Mouse (Mus musculus): ENCODE results near the gene Bub1.

Gene Bub1

GRCm38 (mm10) chr2:127775013-127775412 is 56.7 kb downstream of the Bub1 start:
- DNase-seq (ENCODE audit: extremely low spot score, low read depth, low spot score), result no peak

GRCm38 (mm10) chr2:127774578-127774941 is 57.1 kb downstream of the Bub1 start:
- DNase-seq (ENCODE audit: extremely low spot score, low read depth, low spot score), result no peak

DNA sequence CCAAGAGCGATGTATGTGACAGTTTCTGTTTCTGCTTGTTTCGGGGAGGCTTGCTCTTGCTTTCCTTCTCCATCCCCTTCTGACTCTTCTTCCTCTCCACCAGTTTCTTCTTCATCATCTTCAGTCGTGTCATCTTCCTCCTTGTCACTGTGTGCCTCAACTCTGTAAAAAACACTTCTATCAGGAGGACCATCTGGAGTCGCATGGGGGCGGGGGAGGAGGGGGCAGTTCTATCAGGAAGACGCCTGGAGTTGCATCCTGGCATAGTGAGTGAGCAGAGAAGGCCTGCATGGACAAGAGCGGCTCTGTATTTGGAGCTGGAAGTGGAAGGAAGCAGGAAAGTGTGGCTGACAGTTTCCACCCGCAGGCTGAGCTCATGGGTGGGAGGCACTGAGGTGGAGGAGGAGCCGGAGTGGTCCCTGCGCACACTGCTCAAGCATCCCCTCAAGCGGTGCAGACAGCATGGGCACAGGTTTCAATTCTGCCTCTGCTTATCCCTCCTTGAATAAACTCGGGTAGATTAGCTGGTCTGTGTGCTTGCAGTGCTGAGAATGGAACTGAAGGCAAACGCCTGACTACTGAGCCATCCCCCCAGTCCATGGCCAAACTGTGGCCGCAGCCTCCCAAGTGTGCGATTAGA is 57.6 kb downstream of the Bub1 start:
- no peak for DNase-seq (ENCODE audit: extremely low spot score, low read depth, low spot score)

DNA sequence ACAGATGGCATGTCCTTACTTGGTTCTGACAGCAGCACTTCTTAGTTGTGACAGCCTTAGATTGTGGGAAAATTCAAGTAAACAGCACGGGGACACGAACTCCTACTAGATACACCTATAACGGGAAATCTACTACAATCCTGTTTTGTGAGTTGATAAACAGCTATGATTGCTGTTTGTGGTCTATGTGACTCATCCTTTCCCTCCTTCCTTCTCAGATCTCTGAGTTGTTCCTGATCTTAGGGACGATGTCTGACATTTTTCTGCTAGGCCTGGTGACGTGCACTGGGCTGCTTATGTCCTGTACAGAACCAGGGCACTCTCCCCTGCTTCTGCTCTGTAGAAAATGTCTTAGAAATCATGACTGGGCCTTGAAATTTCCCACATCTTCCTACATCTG is 70.1 kb downstream of the Bub1 start:
- no peak for DNase-seq (ENCODE audit: extremely low spot score, low read depth, low spot score)

DNA sequence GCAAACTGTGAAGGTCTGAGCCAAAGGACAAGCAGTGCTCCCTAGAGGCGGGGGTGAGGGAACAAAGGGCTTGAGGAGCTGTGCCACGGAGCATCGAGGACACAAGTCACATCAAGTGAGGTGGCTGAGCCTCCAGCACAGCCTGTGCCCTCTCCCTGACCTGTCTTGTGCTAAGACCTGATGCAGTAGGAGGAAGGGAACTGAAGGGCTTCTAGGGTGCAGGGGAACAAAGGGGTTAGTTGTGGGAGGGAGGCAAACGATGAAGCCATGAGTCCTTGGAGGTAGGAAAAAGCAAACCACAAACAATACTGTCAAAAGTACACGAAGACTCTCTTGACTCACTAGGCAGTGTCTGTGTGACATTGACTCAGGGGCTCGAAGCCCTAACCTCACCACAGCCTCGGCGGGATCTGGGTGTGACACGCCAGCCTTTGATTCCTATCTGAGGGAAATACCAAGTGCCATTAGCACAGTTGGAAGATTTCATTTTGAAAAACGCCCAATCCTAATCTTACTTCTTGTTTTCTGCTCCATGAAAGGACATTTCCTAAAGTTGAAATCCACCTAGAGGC is 71.2 kb downstream of the Bub1 start:
- no peak for DNase-seq (ENCODE audit: extremely low spot score, low read depth, low spot score)

GRCm38 (mm10) chr2:127760014-127760413 is 71.7 kb downstream of the Bub1 start:
- no peak for DNase-seq (ENCODE audit: extremely low spot score, low read depth, low spot score)

DNA sequence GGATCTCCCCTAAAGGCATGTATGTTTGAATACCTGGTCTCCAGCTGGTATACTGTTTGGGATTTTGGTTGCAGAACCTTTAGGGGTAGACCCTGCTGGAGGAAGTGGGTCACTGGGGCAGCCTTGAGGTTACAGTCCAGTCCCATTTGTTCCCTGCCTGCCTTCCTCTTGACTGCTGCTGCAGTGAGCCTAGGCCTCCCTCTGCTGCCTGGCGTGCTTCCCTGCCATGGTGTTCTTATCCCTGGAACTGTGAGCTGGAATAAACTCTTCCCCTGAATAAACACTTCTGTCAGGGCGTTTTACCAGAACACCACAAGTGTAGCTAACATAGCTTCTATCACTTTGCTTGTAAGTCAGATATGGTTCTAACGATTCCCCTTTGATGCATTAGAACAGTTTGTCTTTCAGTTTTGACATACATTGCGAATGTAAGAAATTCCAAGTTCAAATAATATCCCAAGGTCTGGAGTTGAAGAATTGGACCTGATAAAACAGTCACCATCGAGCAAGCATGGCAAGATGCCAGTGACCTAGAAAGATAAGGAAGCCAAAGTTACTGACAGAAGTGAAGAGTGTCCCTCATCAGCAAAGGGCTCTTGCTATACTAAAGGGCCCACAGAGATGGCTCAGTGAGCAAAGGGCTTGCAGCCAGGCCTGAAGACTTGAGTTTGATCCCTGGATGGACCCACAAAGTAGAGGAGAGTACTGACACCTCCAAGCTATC is 72.3 kb downstream of the Bub1 start:
- no peak for DNase-seq (ENCODE audit: extremely low spot score, low read depth, low spot score)

DNA sequence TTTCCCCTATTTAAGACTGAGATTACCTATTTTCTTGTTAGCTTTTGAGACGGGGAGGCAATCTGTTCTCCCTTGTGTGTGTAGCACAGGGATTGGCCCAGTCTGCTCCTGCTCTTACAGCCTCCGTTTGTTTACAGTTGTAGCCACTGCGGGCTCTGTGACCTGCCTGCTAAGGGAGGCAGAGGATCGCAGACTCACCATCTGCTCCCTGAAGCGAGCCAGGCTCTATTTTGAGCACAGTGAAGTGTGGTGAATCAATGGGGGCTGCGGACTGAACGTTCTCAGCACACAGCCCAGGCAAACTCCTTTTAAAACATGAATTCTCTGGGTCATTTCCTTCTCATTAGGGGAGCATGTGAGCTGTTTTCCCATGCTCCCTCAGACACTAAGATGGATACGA is 74.5 kb downstream of the Bub1 start:
- no peak for DNase-seq (ENCODE audit: extremely low spot score, low read depth, low spot score)

- no peak for DNase-seq (ENCODE audit: extremely low spot score, low read depth, low spot score)
Measured at GRCm38 (mm10) chr2:127754113-127754512, 77.6 kb downstream of the Bub1 start.

DNA sequence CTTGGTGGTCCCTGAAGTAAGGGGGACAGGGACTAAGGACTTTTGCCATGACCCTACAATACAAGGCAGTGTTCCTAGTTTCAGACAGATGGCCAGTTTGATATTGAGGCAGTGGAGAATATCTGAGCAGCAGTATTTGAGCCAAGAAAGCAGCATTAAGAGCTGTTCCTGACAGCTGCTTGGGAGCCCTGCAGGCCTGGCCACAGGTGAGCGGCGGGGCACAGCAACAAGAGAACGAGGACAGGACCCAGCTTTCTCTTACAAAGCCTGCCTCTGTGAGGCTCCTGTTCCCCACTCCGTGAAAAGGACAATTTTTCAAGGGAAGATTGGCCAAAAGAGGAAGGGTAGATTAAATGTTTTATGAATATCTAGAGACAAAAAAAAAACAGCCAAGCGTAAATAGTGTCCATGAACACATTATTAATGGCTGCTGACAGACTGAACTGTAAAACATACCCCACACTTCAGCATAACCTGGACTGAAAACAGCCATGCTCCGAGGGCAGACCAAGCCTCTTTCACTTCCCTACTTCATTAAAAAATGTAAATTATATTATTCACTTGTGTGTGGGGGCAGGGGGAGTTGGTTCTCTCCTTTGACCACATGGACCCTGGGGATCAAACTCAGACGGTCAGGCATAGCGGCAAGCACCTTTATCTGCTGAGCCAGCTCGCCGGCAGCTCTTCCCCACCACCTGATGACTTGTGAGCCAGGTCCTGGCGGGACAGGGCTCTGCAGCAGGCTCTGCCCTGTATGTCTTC is 79.6 kb downstream of the Bub1 start:
- no peak for DNase-seq (ENCODE audit: extremely low spot score, low read depth, low spot score)

Measured in hindlimb bud, embryonic 11.5 days (tissue).